Mouse (Mus musculus) c-Kit-positive CD71-negative TER-119-negative erythroid progenitor cells, embryonic 14.5 days (primary cell): ENCODE measurements around the gene Tas2r135.
A peak's percentile ranks its signal among the peaks of the same experiment; 100 is the strongest.

Source experiments
- DNase-seq: peaks from one replicate; pipeline ENCODE4 v3.0.0-alpha.2; 2013; ENCODE audit warnings: low read depth

The Tas2r135 gene

DNA sequence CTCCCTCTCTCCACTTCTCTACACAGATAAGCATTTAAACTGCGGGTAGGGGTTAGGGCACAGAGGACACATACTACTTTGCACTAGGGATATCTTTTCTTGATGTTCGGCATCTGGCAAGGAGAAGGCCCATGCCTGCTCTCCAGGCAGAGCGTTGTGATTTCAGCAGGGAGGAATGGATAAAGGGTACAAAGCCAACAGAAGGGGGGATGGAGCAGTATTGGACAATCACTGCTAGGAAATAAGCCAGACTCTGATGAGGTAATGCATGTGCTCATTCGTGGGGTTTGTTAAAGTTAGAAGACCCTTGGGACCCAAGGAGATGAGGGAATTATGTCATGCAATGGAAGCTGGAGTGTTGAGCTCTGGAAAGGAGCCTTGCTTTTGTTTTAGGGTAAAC lies 30.5 kb upstream of the Tas2r135 start:
- no peak for DNase-seq

DNA sequence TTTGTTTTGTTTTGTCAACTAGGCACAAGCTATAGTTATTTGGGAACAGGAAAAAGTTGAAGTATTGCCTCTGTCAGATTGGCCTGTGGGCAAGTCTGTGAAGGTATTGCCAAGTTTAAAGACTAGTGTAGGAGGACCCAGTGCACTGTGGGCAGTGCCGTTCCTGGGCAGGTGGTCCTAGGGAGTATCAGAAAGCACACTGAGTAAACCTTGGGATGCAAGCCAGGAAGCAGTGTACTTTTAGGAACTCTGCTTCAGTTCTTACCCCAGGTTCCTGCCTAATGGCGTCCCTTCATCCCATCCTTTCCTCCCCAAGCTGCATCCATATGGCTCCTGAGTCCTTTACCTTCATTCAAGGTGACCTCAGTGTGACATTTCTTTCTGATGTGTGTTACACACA lies 30.1 kb upstream of the Tas2r135 start:
- no peak for DNase-seq

DNA sequence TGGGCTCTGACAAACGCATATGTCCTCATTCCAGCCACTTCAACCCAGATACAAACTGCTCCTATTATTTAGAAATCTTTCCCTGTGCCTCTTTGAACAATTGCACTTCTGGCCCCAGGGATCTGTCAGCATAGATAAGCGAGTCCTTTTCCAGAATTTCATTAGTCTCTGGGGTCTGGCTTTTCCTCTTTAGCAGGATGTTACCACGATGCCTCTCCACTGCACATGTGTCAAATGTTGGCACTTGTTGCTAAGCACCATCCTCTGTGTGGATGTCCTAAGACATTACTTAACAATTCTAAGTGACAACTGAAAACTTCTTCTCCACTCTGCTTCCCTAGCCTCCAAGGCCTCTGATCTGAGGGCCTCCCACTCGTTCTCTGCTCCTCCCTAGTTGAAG lies 29.2 kb upstream of the Tas2r135 start:
- DNase-seq: no peak

DNA sequence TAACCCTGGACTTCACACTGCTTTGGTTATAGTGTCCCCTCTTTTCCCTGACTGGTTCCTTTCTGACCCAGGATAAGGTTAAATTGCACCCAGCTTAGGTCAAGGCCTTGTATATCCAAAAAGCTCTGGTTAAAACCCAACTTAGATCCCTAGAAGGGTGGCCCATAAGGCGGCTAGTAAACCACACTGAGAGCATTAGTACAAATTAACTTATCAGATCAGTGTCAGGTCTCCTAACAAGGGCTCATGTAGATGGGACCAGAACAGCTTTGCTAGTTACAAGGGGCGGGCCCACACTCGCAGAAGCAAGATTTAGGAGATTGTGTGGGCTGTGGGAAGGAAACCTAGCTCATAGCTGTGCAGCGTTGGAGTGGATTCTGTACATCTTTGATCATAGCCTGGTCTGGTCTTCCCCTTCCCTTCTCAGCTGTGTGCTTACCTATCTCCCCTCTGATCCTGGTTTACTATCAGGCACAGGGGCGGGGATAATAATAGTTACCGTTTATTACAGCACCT lies 28.7 kb upstream of the Tas2r135 start:
- DNase-seq: no peak

DNA sequence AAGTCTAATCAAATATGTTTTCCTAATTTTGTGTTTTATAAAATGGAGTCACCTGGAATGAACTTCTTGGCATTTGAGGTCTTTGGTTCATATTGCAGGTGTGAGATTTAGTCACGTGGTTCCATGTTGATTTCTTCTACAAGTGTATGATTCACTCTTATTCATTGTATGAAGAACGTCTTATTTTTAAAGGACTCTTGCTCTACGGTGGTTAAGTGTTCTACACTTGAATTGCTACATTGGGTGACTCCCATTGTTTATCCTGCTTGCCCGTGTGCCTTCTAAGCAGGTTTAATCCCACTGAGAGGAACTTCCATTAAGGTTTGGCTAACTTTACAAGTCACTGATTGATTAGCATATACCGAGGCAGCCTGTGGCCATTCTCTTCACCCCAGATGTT lies 28.0 kb upstream of the Tas2r135 start:
- DNase-seq: no peak

DNA sequence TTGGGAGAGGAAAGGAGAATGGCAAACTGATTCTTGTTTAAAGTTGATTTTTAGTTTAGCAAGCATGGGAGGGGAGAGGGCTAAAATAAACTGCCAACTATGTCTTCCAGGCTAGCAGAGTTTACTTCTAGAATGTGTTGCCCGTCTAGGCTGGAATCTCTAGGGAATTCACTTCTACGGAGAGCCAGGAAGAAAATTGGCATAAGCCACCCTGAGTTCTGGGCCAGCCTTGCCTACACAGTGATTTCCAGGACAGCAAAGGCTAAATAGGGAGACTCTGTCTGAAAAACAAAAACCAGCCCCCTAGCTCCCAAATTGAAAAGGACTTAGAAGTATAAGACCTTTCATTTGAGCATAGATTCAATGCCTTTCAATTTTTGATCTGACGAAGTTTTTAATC lies 25.7 kb upstream of the Tas2r135 start:
- DNase-seq: no peak

DNA sequence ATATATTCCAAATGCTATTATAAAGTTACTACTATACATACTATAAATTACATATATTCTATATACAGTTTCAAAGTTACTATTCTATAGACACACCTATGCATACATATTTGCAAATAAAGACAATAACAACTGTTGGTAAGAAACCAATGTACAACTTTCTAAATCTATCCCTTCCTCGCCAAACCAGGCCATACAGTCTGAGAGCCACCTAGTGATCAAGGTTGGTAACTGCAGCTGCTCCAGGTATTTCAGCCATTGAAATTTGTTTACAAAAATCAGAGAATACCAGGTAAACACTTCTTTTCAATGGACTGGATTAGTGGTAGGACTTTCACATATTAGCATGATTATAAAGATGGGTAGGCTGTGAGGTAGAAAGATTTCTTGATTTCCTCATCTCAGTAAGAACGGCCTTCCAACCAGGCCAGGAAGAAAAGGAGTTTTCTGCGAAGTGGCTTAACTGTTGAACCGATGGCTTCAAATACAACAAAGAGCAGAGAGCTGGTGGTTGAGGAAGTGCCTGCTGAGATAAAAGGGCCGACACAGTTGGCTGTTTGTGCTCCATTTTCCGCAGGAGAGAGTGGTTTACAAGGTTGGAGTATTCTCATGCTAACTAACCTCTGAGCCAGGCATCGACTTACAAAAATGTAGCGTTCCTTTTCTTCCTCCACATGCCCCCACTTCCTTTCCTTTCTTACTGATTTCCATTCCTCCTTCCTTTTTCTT lies 24.7 kb upstream of the Tas2r135 start:
- no peak for DNase-seq

DNA sequence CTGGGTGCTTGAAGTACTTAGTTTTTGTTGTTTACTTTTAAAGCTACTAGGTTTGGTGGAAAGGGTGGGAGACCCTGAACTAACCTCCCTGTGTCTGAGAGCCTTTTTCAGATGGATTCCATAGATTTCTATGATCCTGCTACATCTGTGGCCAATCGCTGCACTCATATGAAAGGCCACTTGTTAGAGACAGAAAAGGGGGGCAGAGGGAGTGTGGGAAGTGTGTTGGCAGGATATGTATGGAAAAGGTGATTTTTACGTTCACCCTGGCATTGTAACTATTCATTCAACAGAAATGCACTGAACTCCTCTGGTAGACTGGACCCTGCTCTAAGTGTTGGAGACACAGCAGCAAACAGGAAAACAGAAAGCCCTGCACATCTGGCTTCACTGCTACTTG lies 24.0 kb upstream of the Tas2r135 start:
- no peak for DNase-seq

DNA sequence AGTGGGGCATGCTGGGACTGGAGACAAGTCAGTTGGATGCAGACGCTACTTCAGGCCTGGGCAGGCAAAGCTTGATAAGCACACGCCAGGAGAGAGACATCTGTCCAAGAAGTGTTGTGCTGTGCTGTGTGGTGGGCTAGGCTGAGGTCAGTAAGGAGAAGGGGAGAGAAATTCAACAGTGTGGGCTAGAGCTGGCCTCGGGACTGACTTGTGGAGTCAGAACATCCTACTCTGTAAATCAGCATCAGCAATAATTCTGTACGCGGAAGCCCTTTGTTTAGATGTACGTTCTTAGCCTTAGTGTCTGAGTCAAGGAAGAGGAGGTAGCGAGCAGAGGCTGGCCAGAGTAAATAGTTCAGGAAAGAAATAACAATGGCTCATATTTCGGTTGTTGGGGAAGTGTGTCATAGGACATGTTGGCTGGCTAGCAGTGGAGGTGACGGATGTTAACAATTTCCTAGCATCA lies 23.3 kb upstream of the Tas2r135 start:
- DNase-seq: no peak

DNA sequence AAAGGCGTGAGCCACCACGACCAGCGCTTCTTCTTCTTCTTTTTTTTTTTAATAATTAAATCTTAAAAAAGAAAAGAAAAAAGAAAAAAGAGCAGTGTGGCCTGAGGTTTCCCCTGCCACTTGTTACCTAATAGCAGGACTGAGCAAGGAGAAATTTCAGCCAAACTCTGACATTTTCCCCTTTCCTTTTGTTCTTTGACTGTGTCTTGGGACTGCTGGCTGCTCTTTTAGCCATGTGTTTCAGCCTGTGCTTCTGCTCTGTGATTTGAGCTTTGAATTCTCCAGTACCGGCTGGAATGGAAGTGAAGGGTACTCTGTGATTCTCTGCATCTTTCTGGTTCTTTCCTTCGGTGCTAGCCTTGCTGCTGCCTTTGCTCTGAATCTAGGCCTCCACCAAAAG lies 21.9 kb upstream of the Tas2r135 start:
- no peak for DNase-seq

DNA sequence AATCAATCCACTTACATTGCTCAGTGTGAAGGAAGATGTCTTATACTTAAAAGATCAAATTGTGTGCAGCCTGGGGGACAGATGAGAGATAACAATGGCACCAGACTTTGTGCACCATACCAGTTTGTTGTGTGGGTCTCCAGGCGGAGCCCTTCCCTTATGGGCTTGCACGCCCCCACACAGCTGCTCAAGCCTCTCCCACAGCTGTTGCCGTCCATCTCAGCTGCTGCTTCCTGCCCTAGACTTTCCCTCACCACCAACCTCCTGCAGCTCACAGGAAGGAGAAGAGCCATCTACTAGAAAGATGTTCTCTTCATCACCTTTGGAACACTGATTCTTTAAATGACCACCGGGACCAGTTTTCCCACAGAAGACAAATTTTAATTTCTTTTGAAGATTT lies 19.6 kb upstream of the Tas2r135 start:
- DNase-seq: no peak

DNA sequence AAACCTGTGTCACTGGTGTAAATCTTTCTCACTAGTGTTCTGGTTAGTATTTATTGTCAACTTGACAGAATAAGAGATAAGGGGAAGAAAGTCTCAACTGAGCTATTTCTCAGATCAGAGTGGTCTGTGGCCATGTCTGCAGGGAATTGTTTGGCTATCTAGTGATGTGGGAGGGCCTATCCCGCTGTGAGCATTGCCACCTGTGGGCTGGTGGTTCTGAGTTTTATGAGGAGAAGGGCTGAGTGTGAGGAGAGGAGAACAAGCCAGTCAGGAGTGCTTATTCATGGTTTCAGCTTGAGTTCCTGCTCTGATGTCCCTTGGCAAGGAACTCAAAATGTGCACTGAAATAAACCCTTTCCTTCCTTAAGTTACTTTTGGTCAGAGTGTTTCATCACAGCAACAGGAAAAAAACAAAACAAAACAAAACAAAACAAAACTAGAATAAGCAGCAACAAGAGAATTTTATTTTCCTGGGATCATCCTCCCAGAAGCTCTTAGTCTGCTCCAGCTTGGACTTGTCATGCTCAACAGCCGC lies 13.4 kb upstream of the Tas2r135 start:
- no peak for DNase-seq

DNA sequence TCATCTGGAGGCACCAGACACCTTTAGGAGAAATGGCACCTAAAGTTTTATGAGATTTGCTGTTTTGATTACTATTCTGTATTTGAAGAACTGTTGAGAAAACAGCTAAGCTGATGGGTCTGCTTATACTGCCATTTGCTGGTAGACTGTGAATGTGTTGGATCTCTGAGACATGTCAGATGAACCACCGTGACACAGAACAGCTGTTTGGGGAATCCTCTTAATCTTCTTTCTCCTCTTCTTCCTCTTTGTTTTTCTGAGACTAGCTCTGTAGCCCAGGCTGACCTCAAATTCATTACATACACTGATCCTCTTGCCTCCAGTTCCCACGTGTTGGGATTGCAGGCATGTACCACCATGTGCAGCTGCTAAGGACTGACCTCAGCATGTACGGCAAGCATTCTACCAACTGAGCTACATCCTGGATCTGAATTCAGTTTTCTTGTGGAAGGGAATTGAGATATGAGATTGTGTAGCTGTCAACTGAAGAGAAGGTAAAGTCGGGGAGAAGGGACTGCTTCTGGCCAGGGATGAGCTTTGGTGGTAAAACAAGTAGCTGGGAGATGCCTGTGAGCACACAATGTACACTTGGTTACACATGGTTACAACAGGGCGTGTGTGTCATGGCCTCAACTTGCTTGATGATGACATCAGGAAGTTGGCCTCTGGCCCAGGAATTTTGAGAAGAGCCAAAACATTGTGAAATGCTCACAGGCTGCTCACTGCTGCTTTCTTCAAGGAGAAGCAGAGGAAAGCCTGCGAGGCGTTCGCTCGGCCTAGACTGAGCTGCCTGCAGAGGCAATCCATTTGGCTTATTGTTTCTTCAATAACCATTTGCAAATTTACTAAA lies 9.0 kb upstream of the Tas2r135 start:
- no peak for DNase-seq

DNA sequence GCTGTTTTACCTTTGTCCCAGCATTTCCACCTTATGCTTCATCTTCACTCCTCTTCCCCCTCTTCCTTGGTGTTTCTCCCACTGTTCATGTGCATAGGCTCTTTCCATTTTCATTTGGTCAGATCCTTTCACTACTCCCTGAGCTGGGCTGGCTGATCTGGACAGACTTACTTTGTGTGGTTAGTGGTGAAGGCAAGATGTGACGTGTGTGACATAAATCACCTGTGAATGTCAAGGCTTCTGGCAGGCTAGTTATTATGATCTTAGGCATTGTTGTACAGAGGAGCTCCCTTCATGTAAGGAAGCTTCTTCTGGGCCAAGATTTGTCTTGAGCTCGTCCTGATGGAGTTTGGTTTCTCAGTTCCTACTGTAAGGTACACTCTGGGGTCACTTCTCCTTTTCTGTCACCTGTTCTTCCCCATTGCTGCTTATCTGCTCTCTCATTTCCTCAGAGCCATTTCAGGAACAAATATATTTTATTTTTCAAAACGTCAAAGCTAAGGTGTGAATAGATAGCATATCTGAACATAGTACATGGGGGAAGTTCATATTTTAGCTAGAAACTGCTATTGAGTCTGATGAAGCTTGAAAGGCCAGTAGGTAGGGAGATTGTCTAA lies 8.1 kb upstream of the Tas2r135 start:
- DNase-seq: no peak

DNA sequence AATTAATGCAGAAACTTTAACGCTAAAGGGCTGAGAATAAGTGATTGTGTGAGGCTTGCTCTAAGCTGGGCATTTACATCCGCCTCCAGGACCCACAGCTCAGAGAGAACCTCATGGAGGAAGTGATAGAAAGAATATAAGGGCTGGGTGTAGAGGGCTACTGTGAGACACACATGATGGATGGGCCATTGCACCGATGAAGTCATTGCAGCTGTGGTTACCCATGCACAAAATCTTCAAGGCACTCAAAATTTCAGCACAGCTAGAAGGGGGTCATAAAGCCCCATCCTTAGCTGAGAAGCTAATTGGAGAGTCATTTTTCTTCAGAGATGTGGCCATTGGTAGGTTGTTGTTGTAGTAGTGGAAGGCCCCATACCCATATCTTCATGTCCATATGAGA lies 6.9 kb upstream of the Tas2r135 start:
- no peak for DNase-seq

DNA sequence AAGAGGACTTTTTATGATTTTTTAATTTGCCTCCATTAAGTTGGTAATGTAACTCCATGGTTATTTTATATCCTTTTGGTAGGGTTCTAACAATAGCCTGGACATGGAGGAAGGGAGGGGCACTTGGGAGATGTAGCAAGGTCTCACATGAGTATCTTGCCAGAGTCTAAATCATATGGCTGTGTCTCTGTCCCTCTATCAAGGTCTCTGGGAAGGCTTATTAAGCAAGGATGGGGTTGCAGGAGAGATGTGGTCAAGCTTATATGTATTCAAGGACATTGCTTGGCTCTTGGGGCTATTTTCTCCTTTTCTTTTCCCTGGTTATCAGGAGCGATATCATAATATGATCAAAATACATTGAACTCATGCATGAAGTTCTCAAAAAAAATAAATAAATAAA lies 6.2 kb upstream of the Tas2r135 start:
- DNase-seq: no peak

DNA sequence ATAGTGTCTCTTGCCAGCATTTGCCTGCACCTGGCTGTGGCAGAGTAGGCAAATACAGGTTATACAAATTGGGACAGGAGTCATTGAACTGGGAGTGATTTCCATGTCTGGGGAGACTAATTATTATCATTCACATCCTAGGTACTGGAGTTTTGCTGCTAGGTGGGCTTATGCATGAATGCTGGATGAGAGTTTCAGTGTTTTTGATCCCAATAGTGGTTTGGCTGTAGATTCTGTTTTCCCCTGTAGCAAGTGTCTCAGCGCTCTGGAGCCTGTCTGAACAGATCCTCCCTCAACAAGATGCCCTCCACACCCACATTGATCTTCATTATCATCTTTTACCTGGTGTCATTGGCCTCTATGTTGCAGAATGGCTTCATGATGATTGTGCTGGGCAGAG lies 5.3 kb upstream of the Tas2r135 start, which contains the start of gene Tas2r143:
Gene Tas2r143, plus strand, starts transcription at position 301 of the 400 bp plus-strand sequence.
- DNase-seq: no peak

DNA sequence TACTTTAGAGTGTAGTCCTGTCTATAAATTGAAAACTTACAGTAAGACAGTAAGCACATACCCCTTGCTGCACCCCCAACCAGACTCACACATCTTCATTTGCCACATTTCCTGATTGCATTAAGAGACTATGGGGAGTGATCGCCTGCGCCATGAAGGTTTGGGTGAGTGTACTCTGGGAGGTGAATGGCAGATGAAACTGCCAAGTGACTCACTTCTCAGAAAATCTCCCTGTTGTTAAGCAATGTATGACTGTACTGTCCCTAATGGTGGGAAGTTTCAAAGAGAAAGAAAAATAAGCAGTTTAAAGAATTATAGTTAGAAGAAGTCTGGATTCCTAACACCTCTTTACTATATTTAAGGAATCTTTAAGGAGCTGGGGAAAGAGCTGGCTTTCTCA lies 14.2 kb downstream of the Tas2r135 start:
- no peak for DNase-seq

DNA sequence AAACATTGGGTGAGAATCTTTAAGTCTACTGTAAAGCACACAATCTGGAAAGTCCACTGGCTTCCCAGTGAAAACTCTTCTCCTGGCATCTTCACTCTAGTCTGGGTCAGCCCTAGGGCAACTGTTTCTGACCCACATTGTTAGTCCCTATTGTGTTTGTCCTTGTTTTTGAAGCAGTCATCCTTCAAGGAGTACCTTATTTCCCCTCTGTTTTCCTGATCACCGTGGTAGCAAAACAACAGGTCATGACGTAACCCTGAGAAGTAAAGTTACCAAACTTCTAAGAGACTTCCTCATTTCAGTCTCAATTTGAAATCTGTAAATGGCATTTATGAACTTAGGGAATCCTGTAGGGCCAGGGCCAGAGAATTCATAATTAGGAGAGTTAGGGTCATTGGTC lies 16.2 kb downstream of the Tas2r135 start:
- peak; percentile 39 for DNase-seq

DNA sequence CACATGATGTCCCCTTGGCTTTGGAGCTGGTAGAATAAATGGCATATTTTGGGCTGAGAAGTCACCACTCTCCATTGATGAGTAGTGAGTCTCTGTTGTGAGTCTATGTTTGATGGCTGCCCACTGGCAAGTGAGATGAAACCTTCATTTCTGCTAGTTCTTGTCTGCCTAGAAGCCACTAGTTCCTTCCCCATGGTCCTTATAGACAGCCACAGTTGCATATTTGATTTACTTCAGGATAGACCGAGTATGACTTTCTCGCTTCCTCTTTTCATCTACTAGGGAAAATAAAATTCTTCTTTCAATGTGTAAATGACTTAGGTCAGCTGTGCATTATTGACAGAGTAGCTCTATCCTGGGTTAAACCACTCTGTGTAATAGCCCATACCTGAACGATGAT lies 19.2 kb downstream of the Tas2r135 start:
- DNase-seq: no peak

DNA sequence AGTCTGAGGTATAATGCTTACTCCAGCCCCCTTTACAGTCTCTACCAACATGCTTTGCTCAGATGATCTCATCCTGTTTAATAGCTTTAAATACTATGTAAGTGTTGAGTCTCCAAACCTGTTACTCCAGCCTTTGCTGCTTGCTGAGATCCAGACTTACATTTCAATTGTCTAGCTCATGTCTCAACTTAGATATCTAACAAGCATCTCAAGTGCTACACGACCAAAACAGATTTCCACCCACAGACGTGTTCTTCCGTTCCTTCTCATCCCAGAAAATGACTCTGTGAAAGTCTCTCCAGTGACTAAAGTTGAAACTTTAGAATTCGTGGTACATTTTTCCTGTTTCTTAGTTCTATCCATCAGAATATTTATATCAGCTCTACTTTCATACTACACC lies 21.1 kb downstream of the Tas2r135 start:
- no peak for DNase-seq

DNA sequence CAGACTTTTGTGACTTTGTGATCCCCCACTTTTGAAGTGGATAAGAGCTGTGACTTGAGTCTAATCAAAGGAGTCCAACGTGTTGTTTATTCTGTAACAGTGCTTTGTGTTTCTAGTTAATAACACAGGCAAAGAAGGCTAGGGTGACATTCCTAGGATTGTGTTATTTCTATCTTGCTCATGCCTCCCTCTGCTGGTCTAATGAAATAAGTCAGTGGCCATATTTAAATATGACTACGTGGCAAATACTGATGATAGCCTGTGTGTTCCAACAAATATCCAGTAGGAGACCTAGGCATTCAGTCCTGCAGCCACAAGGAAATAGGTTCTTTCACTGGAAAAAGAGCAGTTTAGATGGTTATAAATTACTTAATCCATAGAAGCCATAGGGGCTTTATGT lies 28.3 kb downstream of the Tas2r135 start:
- no peak for DNase-seq

DNA sequence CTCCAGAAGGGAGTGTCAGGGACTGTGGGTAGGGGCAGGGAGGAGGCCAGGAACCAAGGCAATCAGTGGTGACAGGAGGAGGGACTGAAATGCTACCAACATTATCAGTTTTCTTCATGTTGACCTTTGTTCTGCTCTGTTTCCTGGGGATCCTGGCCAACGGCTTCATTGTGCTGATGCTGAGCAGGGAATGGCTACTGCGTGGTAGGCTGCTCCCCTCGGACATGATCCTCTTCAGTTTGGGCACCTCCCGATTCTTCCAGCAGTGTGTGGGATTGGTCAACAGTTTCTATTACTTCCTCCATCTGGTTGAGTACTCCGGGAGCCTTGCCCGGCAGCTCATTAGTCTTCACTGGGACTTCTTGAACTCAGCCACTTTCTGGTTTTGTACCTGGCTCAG lies 29.2 kb downstream of the Tas2r135 start, which contains the start of gene Tas2r126:
Gene Tas2r126, plus strand, starts transcription at position 90 of the 400 bp plus-strand sequence.
- DNase-seq: no peak
